Mouse (Mus musculus) WW6 (cell line): ENCODE measurements around the gene Agbl3.

Source experiments
- DNase-seq: peaks from one replicate; pipeline ENCODE4 v3.0.0-alpha.2; 2013; ENCODE audit warnings: low read depth, low spot score

The Agbl3 gene

GRCm38 (mm10) chr6:34906125-34906524 is 125.9 kb downstream of the Agbl3 start:
- no peak for DNase-seq

GRCm38 (mm10) chr6:34906661-34907060 is 126.4 kb downstream of the Agbl3 start:
- no peak for DNase-seq

GRCm38 (mm10) chr6:34907121-34907614 is 126.9 kb downstream of the Agbl3 start:
- no peak for DNase-seq

- DNase-seq: no peak
Measured at GRCm38 (mm10) chr6:34907696-34908260, 127.5 kb downstream of the Agbl3 start.
